Mouse (Mus musculus) CH12F3 (cell line): Measurements from ENCODE around the gene Agpat1.

ENCODE experiments used
- in situ Hi-C: fragments of 300-500 bp; cut with MboI; formaldehyde crosslinking; loops from 2 replicates; pipeline ENCODE4 v1.14.3; 2020; ENCODE audit warnings: low sequenced_read_pairs

Agpat1 gene

GRCm38 (mm10) chr17:34651507-34652221, 47.6 kb downstream of the Agpat1 start:
- in situ Hi-C loops: no loop called here

GRCm38 (mm10) chr17:34652546-34652945, 48.5 kb downstream of the Agpat1 start:
- in situ Hi-C loops: no loop called here

GRCm38 (mm10) chr17:34652985-34653384, 48.9 kb downstream of the Agpat1 start:
- in situ Hi-C loops: no loop called here

GRCm38 (mm10) chr17:34653746-34654285, 49.8 kb downstream of the Agpat1 start:
- in situ Hi-C loops: no loop called here

- in situ Hi-C loops: no loop called here
Measured at GRCm38 (mm10) chr17:34654392-34654791, 50.3 kb downstream of the Agpat1 start.

GRCm38 (mm10) chr17:34655160-34655559, 51.1 kb downstream of the Agpat1 start:
- in situ Hi-C loops: no loop called here

- in situ Hi-C loops: no loop called here
Measured at GRCm38 (mm10) chr17:34655581-34655991, 51.5 kb downstream of the Agpat1 start.

- in situ Hi-C loops: no loop called here
Measured at GRCm38 (mm10) chr17:34656666-34657065, 52.6 kb downstream of the Agpat1 start.

GRCm38 (mm10) chr17:34657271-34657670, 53.2 kb downstream of the Agpat1 start:
- in situ Hi-C loops: no loop called here

GRCm38 (mm10) chr17:34658145-34658544, 54.1 kb downstream of the Agpat1 start:
- in situ Hi-C loops: no loop called here

GRCm38 (mm10) chr17:34658591-34658990, 54.5 kb downstream of the Agpat1 start:
- in situ Hi-C loops: no loop called here

GRCm38 (mm10) chr17:34659181-34659896, 55.3 kb downstream of the Agpat1 start:
- in situ Hi-C loops: no loop called here

GRCm38 (mm10) chr17:34659897-34660214, 55.8 kb downstream of the Agpat1 start:
- in situ Hi-C loops: no loop called here

GRCm38 (mm10) chr17:34660259-34660820, 56.3 kb downstream of the Agpat1 start:
- in situ Hi-C loops: no loop called here

GRCm38 (mm10) chr17:34661121-34661591, 57.1 kb downstream of the Agpat1 start:
- in situ Hi-C loops: no loop called here

- in situ Hi-C loops: no loop called here
Measured at GRCm38 (mm10) chr17:34662468-34662867, 58.4 kb downstream of the Agpat1 start.

GRCm38 (mm10) chr17:34662978-34663377, 58.9 kb downstream of the Agpat1 start:
- in situ Hi-C loops: no loop called here
